Mouse (Mus musculus) neutrophil, adult 83 days (primary cell): Measurements from ENCODE around the gene Olfr1030. TPM values are rescaled to one million over a fixed set of nuclear protein-coding genes. Genes with fewer than 3 reads are reported as not detected.

Experiments used
- total RNA-seq, 2 experiments: library from RNA; stranded (reverse); gene quantifications; one replicate each; pipeline ENCODE4 v1.2.4; 2023

Olfr1030 gene
- total RNA-seq: not detected

DNA sequence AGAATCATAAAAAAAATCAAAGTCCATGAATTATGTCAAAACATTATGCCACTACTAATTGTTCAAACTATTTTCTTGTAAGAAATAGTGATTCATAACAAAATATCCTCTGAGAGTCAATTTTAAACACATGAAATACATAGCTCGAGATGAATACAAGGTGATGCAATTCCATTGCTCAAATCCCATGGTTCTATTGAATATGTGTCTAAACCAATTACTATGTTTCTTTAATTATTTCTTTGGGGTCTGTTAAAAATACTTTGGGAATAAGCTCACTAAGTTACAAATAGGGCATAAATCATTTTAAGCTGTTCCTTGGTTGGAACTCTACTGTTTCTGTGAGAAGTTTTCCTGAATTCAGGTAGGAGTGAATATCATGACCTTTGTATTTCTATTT, at the start of gene Olfr1030:
Olfr1030 (plus strand) TSS at position 301 of the 400 bp plus-strand sequence.

DNA sequence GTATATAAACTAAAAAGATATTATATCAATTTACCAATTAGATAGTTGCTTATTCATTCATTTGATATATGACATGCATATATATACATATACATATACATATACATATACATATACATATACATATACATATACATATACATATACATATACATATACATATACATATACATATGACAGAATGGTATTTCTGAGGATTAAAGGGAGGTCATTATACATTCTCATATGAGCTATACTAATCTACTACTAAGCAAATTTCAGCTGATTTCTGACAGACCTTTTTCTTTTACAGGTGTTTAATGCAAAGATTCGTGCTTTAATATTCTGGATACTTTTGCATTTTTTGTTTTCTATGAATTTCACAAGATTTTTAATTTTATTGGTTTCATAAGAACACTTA, 28.9 kb upstream of the Olfr1030 start, which contains the start of gene Olfr1028:
Olfr1028 (plus strand) TSS at position 301 of the 400 bp plus-strand sequence.

DNA sequence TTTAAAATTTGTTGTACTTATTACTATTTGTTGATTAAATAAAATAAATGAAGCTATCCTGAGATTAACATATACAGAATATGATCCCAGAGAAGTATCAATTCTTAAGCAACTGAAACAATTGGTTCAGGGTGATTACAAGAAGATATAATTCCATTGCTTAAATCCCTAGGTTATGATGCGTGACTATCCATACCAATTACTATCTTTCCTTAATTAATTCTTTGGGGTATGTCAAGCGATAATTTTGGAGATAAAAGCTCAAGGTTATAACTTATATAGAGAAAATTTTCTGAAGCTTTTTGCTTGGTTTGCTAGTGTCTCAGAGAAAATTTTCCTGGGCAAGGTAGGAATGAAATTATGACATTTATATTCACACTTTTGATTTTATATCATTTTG, 5.5 kb upstream of the Olfr1030 start, which contains the start of gene Olfr1029:
Olfr1029 (plus strand) TSS at position 301 of the 400 bp plus-strand sequence.

DNA sequence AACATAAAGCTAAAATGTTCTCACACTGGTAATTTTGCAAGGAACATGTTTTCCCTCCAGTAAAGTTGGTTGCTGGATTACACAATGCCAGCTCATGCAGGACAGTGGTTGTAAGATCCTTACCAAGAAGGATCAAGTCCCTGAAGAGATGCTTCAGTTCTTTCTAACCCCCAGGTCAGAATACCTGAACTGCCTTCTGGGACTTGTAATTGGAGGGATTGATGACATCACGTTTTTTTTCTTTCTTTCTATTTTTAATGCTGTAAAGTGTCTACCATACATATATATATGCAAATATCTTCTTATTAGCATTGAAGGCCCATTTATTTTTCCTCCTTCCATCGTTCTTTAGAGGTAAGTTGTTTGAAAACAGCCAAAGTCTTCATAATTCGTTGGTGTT, 10.9 kb downstream of the Olfr1030 start, which contains the start of gene Olfr1031:
Olfr1031 (plus strand) TSS at position 301 of the 400 bp plus-strand sequence.

DNA sequence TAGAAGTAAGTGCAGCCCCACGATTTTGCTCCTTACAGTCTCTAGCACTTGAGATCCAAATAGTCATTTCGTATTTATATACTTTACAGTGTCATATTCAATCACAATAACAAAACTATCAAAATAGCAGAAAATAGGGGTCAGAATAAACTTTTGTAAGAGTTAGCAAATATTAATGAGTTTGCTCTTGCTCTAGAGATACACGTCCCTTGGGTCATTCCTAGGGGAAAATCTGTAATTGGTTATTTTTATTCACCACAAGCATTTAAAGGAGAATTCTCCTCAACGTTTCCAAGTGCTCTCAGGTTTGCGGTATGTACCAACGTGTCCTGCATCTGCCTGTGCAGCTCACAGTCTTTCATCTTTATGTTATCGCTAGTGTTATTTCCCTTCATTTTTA, 26.2 kb downstream of the Olfr1030 start, which contains the start of gene Olfr1032:
Olfr1032 (plus strand) TSS at position 301 of the 400 bp plus-strand sequence.

DNA sequence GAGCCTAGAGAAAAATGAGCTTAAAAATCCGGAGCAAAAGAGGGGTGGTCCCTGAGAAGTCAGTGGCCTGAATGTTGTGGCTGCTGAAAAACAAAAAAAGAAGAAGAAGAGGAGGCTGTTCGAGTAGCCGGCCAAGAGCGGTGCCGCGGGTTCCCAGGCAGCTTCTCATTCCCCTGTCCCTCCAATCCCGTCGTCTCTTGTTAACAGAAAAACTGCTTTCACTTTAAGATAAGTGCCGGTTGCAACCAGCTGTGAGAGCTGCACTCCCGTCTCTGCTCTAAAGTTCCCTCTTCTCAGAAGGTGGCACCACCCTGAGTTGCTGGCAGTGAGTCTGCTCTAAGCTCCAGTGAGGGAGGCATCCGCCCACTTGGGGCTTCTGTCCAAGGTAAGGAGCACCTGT, 41.3 kb downstream of the Olfr1030 start, which contains the start of gene Olfr1033:
Olfr1033 (plus strand) TSS at position 228 of the 400 bp plus-strand sequence.

Other genes starting within 250 kb of the Olfr1030 start
- not detected for gene Olfr1012, start 216.5 kb upstream of the Olfr1030 start, total RNA-seq
- gene Olfr1013, start 212.2 kb upstream of the Olfr1030 start, total RNA-seq: not detected
- gene Olfr1014, start 206.6 kb upstream of the Olfr1030 start, total RNA-seq: not detected
- not detected for gene Olfr1015, start 197.3 kb upstream of the Olfr1030 start, total RNA-seq
- gene Olfr1016, start 176.7 kb upstream of the Olfr1030 start, total RNA-seq: not detected
- gene Olfr1018, start 160.8 kb upstream of the Olfr1030 start, total RNA-seq: not detected
- gene Olfr1019, start 133.8 kb upstream of the Olfr1030 start, total RNA-seq: not detected
- gene Olfr1020, start 132.2 kb upstream of the Olfr1030 start, total RNA-seq: not detected
- not detected for gene Olfr1022, start 110.7 kb upstream of the Olfr1030 start, total RNA-seq
- not detected for gene Olfr1023, start 93.6 kb upstream of the Olfr1030 start, total RNA-seq
- gene Olfr1024, start 74.2 kb upstream of the Olfr1030 start, total RNA-seq: not detected
- gene Olfr1025-ps1, start 64.1 kb upstream of the Olfr1030 start, total RNA-seq: not detected
- gene Olfr1026, start 57.7 kb upstream of the Olfr1030 start, total RNA-seq: not detected
- gene Olfr1028, start 28.8 kb upstream of the Olfr1030 start, total RNA-seq: not detected
- not detected for gene Olfr1029, start 5.4 kb upstream of the Olfr1030 start, total RNA-seq
- gene Olfr1031, start 11.0 kb downstream of the Olfr1030 start, total RNA-seq: not detected
- not detected for gene Olfr1032, start 26.3 kb downstream of the Olfr1030 start, total RNA-seq
- gene Olfr1033, start 41.4 kb downstream of the Olfr1030 start, total RNA-seq: not detected
- gene Olfr1034, start 66.6 kb downstream of the Olfr1030 start, total RNA-seq: not detected
- not detected for gene Olfr1036, start 94.7 kb downstream of the Olfr1030 start, total RNA-seq
- not detected for gene Olfr1037, start 108.1 kb downstream of the Olfr1030 start, total RNA-seq
- not detected for gene Olfr1039, start 156.7 kb downstream of the Olfr1030 start, total RNA-seq
- not detected for gene Olfr1040, start 167.5 kb downstream of the Olfr1030 start, total RNA-seq
- gene Olfr1042, start 182.6 kb downstream of the Olfr1030 start, total RNA-seq: not detected
- not detected for gene Olfr1043, start 188.2 kb downstream of the Olfr1030 start, total RNA-seq
- not detected for gene Olfr1044, start 198.5 kb downstream of the Olfr1030 start, total RNA-seq
- not detected for gene Olfr52, start 206.4 kb downstream of the Olfr1030 start, total RNA-seq
- gene Olfr1045, start 223.7 kb downstream of the Olfr1030 start, total RNA-seq: not detected
- gene Olfr1046, start 240.0 kb downstream of the Olfr1030 start, total RNA-seq: not detected